Mouse (Mus musculus): ENCODE results near the gene 1700028K03Rik.
A peak's percentile ranks its signal among the peaks of the same experiment; 100 is the strongest.

1700028K03Rik gene

DNA sequence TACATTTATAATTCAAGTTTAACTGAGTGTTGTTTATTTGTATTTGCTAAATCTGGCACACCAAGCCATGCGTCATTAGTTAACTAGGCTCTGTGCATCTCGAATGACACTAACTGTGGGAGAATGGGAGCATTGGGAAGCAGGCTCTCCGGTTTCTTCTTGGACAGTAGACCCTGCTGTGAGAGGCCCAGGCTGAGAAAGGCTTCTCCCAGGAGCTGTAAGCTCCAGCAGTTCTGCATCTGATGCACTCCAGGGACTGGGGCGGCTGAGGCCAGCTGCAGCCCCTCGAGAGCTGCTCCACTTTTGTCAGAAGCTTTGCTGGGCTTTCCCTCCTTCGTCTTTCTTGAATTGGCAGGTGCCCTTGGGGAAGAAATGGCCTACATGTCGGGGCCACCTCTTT lies 7.2 kb downstream of the 1700028K03Rik start:
- no peak for DNase-seq (ENCODE audit: low spot score in 2 of 2)

DNA sequence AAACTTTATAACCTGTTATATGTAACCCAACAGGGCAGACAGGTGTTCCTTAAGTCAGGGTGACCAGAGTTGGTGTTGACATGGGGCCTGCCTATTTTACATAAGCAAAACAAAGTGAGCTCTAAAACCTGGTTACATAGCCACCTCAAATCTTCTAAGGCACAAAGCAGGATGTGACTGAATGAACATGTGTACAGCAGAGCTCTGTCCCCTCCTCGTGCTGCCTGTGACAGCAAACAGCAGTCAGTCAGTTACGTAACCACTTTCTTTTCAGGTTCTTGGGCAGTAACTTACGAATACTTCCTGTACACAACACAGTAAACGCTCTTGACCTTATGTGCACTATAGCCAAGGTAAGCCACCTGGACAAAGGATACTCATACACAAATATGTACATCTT lies 11.4 kb downstream of the 1700028K03Rik start:
- no peak for DNase-seq (ENCODE audit: low spot score in 2 of 2)

DNA sequence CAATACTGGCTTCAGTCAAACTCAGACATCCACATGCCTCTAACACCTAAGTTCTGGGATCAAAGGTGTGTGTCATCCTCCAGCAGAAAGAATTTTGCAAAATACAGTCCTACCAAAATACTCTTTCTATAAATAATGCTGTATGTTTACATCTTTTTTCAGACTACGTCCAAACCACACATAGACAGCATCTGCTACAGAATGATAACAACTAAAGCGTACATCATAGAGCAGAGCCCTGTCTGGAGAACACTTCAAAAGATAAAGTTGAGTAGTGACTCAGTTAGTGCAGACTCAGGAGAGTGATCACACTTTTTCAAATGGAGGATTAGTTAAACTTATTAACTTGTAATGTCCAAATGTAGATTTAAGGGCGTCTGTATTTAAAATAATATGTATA lies 13.4 kb downstream of the 1700028K03Rik start:
- DNase-seq (ENCODE audit: low spot score in 2 of 2), result no peak

DNA sequence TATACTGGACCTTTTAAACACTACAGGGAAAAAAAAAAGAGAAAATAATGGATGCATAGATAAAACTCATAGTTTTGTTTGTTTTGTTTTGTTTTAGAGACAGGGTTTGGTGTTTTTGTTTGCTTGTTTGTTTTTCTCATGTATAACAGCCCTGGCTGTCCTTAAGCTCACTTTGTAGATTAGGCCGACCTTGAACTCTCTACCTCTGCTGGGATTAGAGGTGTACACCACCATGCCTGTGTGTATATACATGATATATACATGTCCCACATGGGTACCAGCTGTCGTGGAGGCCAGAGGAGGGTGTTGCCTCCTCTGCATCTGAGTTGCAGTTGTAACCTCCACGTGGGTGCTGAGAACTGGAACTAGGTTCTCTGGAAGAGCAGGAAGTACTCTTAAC lies 13.9 kb downstream of the 1700028K03Rik start:
- no peak for DNase-seq (ENCODE audit: low spot score in 2 of 2)

DNA sequence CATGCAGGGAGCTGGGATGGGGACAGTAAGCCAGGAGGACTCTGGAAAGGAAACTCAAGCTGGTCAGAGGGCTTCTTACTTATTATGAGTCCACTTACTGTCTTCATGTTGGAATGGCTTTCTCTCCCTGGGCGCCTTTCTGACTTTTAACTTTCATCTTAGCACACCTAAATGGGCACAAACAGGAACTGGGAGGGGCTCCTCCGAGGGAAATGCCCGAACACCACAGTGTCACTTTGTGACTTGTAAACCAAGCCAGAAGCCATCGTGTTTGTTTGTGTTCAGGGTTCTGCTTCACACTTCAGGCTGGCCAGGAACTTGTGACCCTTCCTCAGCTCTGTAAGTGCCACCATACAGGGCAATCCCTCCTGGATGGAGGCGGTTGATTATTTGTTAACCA lies 19.8 kb downstream of the 1700028K03Rik start:
- no peak for DNase-seq (ENCODE audit: low spot score in 2 of 2)

DNA sequence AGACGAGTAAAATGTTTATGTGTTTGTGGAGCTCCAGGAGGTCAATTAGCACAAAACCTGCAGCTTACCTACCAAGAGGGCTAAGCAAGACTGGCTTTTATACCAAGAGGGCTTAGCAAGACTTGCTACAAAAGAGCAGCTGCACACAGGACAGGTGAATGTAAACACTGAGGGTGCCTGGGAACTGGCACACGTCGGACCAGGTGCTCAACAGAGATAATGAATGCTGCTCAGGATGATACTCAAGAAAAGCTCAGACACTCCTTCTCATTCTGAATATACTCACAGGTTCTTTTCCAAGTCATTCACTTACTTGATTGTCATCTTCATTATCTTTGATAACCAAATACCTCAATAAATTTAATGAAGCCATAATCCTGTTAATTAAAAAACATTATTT lies 22.5 kb downstream of the 1700028K03Rik start:
- DNase-seq (ENCODE audit: low spot score in 2 of 2), result no peak

DNA sequence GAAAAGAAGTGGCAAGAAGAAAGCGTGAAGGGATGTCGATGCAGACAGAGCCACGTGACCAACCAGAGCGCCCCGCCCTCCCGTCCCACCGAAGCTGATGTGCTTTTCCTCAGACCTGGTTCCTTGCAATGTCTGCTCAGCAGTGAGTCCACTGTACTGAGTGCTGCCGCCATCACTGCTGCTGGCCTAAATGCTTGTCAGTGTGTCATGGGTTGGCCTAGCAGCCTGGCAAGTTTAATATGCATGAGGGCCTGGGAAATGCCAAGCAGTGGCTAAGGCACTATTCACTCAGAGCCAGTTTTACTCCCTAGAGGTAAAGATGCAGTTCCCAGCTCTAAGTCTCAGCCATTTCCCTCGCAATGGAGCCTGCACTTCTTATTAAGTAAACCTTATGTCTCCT lies 34.6 kb downstream of the 1700028K03Rik start:
- peak in 1 of 2 experiments; percentile 16 for DNase-seq (ENCODE audit: low spot score in 2 of 2)

DNA sequence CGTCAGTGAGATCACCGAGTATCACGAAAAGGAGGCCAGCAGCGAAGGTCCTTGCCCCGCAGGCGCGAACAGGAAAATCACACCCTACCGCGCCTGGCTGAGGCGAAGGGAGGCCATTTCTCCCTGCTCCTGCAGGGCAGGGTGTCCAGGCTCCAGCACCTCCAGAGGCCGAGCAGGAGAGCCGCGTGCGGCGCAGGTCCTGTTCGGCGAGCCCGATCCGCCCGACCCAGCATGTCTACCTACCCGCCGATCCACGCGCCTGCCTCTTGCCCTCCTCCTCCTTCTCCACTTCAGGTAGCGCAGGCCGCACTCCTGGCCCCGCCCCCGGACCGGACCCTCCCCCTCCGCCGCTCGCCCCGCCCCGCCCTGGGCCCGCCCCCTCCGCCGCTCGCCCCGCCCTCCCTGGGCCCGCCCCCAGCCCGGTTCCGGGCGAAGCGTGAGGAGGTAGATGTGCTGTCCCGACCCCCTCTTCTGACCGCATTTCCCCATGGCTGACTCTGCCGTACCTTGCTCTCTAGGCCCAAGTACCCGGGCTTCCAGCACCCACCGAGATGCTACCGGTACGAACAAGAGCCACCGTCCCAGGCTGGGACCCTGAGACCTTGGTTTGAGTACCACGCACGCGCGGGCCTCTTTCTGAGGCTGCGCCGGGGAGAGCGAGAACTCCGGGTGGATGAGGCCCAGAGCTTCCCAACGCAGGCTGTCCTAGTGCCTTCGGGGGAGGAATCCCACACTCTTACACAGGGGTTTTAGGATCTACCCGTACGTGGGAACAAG lies 63.0 kb downstream of the 1700028K03Rik start, which contains the start of the genes Rpap2 and Glmn:
Gene Rpap2 (plus strand): TSS at position 73 of the 777 bp plus-strand sequence.
Gene Glmn (minus strand): TSS at position 588 of the 777 bp plus-strand sequence.
- peak; percentile 86 for DNase-seq (ENCODE audit: low spot score in 2 of 2)

DNA sequence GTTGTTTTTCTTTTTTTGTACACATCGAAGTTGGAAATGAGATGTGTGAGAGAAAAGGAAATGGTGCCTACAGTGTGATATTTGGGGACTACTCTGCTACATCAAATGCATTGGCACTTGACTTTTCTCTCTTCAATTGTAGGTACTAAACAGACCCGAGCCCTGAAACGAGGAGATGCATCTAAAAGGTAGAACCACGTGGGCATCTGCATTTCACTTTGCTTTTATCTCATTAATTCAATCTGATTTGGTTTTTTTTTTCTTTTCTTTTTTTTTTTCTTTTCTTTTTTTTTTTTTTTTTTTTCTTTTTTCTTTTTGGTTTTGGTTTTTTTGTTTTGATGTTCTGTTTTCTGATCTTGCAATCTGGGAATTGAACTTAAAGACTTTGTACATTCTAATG lies 63.9 kb downstream of the 1700028K03Rik start:
- no peak for DNase-seq (ENCODE audit: low spot score in 2 of 2)

Data from frontal cortex, postnatal 36 days (tissue).